Mouse (Mus musculus) T-cell, adult 2 months (primary cell): Measurements from ENCODE around the gene Cdr2l.

Experiments used
- DNase-seq: peaks from one replicate; pipeline ENCODE4 v3.0.0; 2022; ENCODE audit warnings: low spot score

Gene Cdr2l

GRCm38 (mm10) chr11:115406858-115407401 lies 25.2 kb downstream of the Cdr2l start:
- peak; percentile 88 for DNase-seq

GRCm38 (mm10) chr11:115408266-115408920 lies 26.7 kb downstream of the Cdr2l start:
- peak; percentile 74 for DNase-seq

- DNase-seq, result no peak
Observed at GRCm38 (mm10) chr11:115409556-115409955, 27.8 kb downstream of the Cdr2l start.

GRCm38 (mm10) chr11:115419531-115420237 lies 38.0 kb downstream of the Cdr2l start, which contains the start of the genes Atp5h and Kctd2:
Atp5h (minus strand) TSS chr11:115419962.
Kctd2 (plus strand) TSS chr11:115420128.
- peak; percentile 96 for DNase-seq

GRCm38 (mm10) chr11:115420336-115421190 lies 38.8 kb downstream of the Cdr2l start:
- peak; percentile 18 for DNase-seq

- DNase-seq, result no peak
Observed at GRCm38 (mm10) chr11:115421328-115421727, 39.6 kb downstream of the Cdr2l start.

- no peak for DNase-seq
Observed at GRCm38 (mm10) chr11:115421972-115422371, 40.3 kb downstream of the Cdr2l start.

- peak; percentile 46 for DNase-seq
Observed at GRCm38 (mm10) chr11:115423091-115423490, 41.4 kb downstream of the Cdr2l start.

GRCm38 (mm10) chr11:115424666-115425065 lies 43.0 kb downstream of the Cdr2l start:
- no peak for DNase-seq

GRCm38 (mm10) chr11:115425671-115426070 lies 44.0 kb downstream of the Cdr2l start:
- no peak for DNase-seq

GRCm38 (mm10) chr11:115427482-115428331 lies 46.0 kb downstream of the Cdr2l start:
- peak; percentile 75 for DNase-seq

GRCm38 (mm10) chr11:115429307-115429706 lies 47.6 kb downstream of the Cdr2l start:
- no peak for DNase-seq

- DNase-seq, result no peak
Observed at GRCm38 (mm10) chr11:115430561-115430960, 48.8 kb downstream of the Cdr2l start.

GRCm38 (mm10) chr11:115432814-115433213 lies 51.1 kb downstream of the Cdr2l start:
- no peak for DNase-seq

- DNase-seq, result no peak
Observed at GRCm38 (mm10) chr11:115433342-115433741, 51.6 kb downstream of the Cdr2l start.

GRCm38 (mm10) chr11:115435596-115436337 lies 54.1 kb downstream of the Cdr2l start:
- DNase-seq, result no peak

GRCm38 (mm10) chr11:115437571-115438122 lies 55.9 kb downstream of the Cdr2l start:
- no peak for DNase-seq

GRCm38 (mm10) chr11:115439326-115439725 lies 57.6 kb downstream of the Cdr2l start:
- DNase-seq, result no peak

GRCm38 (mm10) chr11:115439906-115440595 lies 58.3 kb downstream of the Cdr2l start, which contains the start of gene Trim80:
Trim80 (plus strand) TSS chr11:115440545.
- DNase-seq, result no peak
